Mouse (Mus musculus) hindbrain, postnatal 0 days (tissue): Measurements from ENCODE around the gene C130026I21Rik. TPM values are rescaled to one million over a fixed set of nuclear protein-coding genes. Genes with fewer than 3 reads are reported as not detected.
"Not testable (repeated sequence)": the region's sequence is repeated elsewhere in the genome, so short reads cannot be mapped to it uniquely, and the experiment has no call there.

Experiments used
- ATAC-seq: fragments of 200-750 bp; cut with Nextera tagmentation; 2 replicates; pipeline ENCODE4 v1.8.0; 2017; ENCODE audit warnings: mild to moderate bottlenecking, moderate TSS enrichment, moderate library complexity
- DNase-seq: peaks from one replicate; pipeline ENCODE4 v3.0.0-alpha.2; 2015; ENCODE audit warnings: low spot score
- H3K27ac ChIP-seq: fragments of 300-500 bp; sonication (generic); 2 replicates; pipeline ENCODE4 v1.5.1; 2014; ENCODE audit warnings: mild to moderate bottlenecking
- H3K27me3 ChIP-seq: fragments of 300-500 bp; sonication (generic); 2 replicates; pipeline ENCODE4 v1.6.1; 2014; ENCODE audit warnings: low read length, mixed read lengths; ENCODE audit not compliant: insufficient read depth
- H3K36me3 ChIP-seq: fragments of 300-500 bp; sonication (generic); 2 replicates; pipeline ENCODE4 v1.6.1; 2014; ENCODE audit warnings: low read length, mixed read lengths; ENCODE audit not compliant: insufficient read depth
- H3K4me1 ChIP-seq: fragments of 300-500 bp; sonication (generic); 2 replicates; pipeline ENCODE4 v1.6.1; 2014; ENCODE audit warnings: antibody characterized with exemption, low read length, mixed read lengths; ENCODE audit not compliant: insufficient read depth
- H3K4me2 ChIP-seq: fragments of 300-500 bp; sonication (generic); 2 replicates; pipeline ENCODE4 v1.6.1; 2014; ENCODE audit warnings: low read depth, mild to moderate bottlenecking, low read length, moderate library complexity, mixed read lengths
- H3K4me3 ChIP-seq: fragments of 300-500 bp; sonication (generic); 2 replicates; pipeline ENCODE4 v1.5.1; 2014; ENCODE audit warnings: low read length
- H3K9ac ChIP-seq: fragments of 300-500 bp; sonication (generic); replicated peaks from 2 replicates; pipeline ENCODE4 v1.6.1; 2014; ENCODE audit warnings: mild to moderate bottlenecking, low read length, moderate library complexity, mixed read lengths
- H3K9me3 ChIP-seq: fragments of 300-500 bp; sonication (generic); 2 replicates; pipeline ENCODE4 v1.6.1; 2016; ENCODE audit warnings: low read length, mixed read lengths
- WGBS: fragments of 180-500 bp; shearing (Covaris S2); extraction: QIAGEN DNeasy Blood & Tissue Kit; methylation state at CpG from one replicate; pipeline ENCODE4 v1.1.7; 2014; 5-methylcytosine and 5-hydroxymethylcytosine counted together
- polyA plus RNA-seq: library from polyadenylated mRNA; unstranded; fragments of >200 nt; fragmentation: Nextera tagmentation; extraction: Ambion mirVana; gene quantifications from 2 replicates; pipeline ENCODE4 v1.2.1, GENCODE M21; 2015
- total RNA-seq: library from RNA; depleted of rRNA; stranded (reverse); fragments of >200 nt; gene quantifications from 2 replicates; pipeline ENCODE4 v1.2.3, GENCODE M21; 2014

The C130026I21Rik gene
- total and polyA plus RNA-seq, 2 experiments from 2014 or later: 0.16 TPM; not detected in 1

DNA sequence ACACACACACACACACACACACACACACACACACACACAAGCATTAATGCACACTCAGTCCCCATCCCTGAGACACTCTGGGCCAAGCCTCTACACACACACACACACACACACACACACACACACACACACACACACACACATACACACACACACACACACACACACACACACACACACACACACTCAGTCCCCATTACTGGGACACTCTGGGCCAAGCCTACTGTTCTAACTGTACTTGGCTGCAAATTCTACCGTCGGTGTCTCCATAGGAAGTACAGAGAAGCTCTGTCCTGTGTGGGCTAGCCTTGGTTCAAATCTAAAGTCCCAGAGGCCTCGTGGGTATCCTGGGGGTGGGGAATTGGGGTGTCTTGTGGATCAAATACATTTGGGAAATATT is 159.5 kb downstream of the C130026I21Rik start:
- not testable (repeated sequence) for H3K36me3 ChIP-seq, H3K9ac ChIP-seq, H3K9me3 ChIP-seq, DNase-seq, H3K27me3 ChIP-seq, H3K27ac ChIP-seq, ATAC-seq, H3K4me2 ChIP-seq, H3K4me3 ChIP-seq, H3K4me1 ChIP-seq
- 71% methylated on average over 2 of the region's 3 CpGs for WGBS

DNA sequence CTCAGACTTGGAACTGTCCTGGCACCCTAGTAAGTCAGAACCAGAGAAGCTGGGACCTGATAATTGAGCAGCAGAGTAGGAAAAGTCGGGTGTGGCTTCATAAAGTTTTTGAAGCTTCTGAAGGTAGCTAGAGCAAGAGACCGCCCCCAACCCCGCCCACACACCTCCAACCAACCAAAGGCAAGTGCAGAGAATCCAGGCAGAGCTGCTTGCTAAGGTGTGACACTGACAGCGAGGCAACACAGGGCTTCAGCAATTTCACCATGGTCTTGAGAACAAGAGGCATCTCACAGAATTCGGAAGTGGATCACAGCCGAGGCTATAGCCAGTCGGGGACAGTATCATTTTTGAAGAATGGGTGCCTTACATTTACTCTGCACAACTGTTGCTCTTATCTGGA is 160.6 kb downstream of the C130026I21Rik start, which contains the start of gene A530032D15Rik:
Gene A530032D15Rik (minus strand): TSS at position 101 of the 400 bp plus-strand sequence.
- ATAC-seq, H3K4me1 ChIP-seq, H3K9ac ChIP-seq, H3K4me2 ChIP-seq, H3K9me3 ChIP-seq, H3K4me3 ChIP-seq, H3K36me3 ChIP-seq, H3K27me3 ChIP-seq, DNase-seq, H3K27ac ChIP-seq: not testable (repeated sequence)
- no CpG with 5 or more reads among the region's 7 CpGs for WGBS

DNA sequence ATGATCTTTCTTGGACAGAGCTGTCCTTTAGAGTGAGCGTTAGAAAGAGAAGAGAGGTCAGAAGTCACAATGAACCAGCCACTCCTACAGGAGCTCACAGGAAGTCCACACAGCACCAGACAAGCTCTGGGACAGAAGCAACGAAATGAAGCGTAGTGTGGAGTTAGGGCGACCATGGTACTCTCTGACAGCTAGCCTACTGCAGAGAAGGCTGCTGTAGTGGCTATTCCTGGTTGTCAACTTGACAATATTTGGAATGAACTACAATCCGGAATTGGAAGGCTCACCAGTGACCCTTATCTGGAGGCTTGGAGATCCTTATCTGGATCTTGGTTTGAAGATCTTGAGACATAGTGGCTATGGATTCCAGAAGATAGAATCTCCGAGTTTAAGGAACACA is 164.4 kb downstream of the C130026I21Rik start:
- H3K4me3 ChIP-seq, H3K4me2 ChIP-seq, H3K27ac ChIP-seq, DNase-seq, H3K36me3 ChIP-seq, H3K9me3 ChIP-seq, H3K27me3 ChIP-seq, H3K4me1 ChIP-seq, H3K9ac ChIP-seq, ATAC-seq: not testable (repeated sequence)
- WGBS: 76% methylated on average over 5 of the region's 6 CpGs

DNA sequence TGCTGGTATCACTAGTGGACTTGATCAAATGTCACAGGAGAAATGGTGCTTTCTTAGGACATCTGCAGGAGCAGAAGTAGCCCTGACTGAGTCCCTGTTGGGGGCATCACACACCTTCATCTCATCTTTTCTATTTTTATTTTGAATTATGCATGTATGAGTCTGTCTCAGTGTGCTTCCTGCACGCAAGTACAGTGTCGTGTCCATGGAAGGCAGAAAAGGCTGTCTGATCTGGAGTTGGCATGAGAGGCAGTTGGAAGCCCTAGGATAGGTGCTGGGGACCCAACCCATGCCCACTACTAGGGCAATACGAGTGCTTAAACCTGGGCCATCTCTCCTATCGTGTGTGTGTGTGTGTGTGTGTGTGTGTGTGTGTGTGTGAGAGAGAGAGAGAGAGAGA is 165.0 kb downstream of the C130026I21Rik start:
- not testable (repeated sequence) for H3K4me1 ChIP-seq, ATAC-seq, H3K36me3 ChIP-seq, H3K9me3 ChIP-seq, H3K27ac ChIP-seq, H3K9ac ChIP-seq, H3K27me3 ChIP-seq, H3K4me2 ChIP-seq, DNase-seq, H3K4me3 ChIP-seq
- 80% methylated on average over 4 of the region's 4 CpGs for WGBS

DNA sequence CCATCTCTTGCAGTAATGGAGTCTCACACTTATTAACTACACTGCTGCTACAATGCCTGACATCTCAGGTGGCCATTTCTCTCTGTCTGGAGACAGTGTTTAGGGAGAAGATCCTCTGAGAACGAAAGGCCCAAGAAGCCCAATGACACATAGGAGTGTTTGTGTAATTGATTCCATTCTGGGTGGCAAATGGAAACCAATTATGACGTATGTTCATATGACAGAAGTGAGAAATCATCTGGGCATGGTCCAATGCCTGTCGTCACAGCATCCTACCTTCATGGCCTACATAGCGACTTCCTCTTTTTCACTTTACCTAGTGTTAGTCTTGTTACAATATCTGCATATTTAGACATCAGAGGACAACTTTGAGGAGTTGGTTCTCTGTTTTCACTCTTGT is 168.6 kb downstream of the C130026I21Rik start:
- not testable (repeated sequence) for ATAC-seq, H3K27ac ChIP-seq, H3K4me1 ChIP-seq, H3K4me3 ChIP-seq, H3K9me3 ChIP-seq, H3K9ac ChIP-seq, H3K36me3 ChIP-seq, H3K27me3 ChIP-seq, H3K4me2 ChIP-seq, DNase-seq
- 86% methylated on average over 4 of the region's 4 CpGs for WGBS

DNA sequence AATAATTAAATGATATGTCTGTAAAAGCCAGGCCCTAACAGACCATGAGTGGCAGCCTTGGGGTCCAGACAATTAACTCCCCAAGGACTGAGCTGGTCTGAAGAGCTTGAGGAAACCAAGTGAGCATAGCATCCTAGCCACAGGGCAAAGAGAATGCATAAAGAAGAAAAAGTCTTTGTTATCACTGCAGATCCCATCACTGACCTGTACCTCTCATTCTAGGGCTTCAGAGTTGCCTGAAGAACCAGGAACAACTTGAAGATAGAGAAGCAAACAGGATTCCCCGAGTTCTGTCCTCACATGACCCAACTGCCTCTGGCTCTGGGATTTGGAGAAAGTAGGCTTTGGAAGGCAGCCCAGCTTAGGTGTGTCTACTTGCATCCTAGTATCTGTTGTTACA is 170.5 kb downstream of the C130026I21Rik start, which contains the start of gene Gm10553:
Gene Gm10553 (plus strand): TSS at position 301 of the 400 bp plus-strand sequence.
- not testable (repeated sequence) for H3K9ac ChIP-seq, H3K4me3 ChIP-seq, H3K4me1 ChIP-seq, H3K36me3 ChIP-seq, H3K27me3 ChIP-seq, H3K27ac ChIP-seq, ATAC-seq, H3K4me2 ChIP-seq, H3K9me3 ChIP-seq, DNase-seq
- whole genome bisulfite sequencing: 73% methylated on average over 1 of the region's 1 CpGs

DNA sequence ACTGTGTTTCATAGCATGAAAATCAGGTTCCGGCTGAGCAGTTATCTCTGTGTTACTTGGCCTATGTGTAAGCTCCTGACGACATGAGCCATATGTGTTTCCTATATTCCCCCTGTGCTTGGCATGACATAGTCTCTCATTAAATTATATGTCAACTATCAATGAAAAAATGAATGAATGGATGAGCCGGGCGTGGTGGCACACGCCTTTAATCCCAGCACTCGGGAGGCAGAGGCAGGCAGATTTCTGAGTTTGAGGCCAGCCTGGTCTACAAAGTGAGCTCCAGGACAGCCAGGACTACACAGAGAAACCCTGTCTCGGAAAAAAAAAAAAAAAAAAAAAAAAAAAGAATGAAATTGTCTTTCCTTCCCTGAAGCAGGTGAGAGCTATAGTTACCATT is 171.3 kb downstream of the C130026I21Rik start:
- not testable (repeated sequence) for H3K27me3 ChIP-seq, DNase-seq, H3K27ac ChIP-seq, H3K4me3 ChIP-seq, H3K4me2 ChIP-seq, ATAC-seq, H3K9ac ChIP-seq, H3K9me3 ChIP-seq, H3K36me3 ChIP-seq, H3K4me1 ChIP-seq
- 81% methylated on average over 5 of the region's 7 CpGs for WGBS

DNA sequence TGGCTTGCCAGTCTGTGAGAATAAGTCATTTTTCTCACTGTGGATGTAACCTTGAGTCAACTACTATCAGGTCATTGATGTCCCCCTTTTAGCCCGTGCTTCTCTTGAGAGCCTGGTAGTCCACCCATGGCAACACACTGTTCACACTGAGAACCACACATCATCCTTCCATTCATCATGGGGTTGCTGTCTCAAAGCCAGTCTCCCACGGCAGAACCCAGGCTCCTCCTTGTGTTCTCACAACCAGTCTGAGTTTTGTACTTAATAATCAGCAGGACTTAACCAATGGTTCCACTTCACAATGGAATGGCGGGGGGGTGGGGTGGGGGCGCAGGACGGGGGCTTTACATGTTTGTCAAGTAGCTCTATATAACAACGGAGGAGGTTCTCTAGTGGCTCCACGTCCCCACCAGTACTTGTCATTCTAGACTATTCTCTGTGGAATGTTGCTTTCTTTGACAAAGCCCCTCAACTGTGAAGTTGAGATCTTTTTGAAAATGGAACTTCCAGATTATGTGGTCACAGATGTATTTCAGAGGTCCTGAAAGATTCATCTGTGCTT is 177.3 kb downstream of the C130026I21Rik start:
- not testable (repeated sequence) for H3K9ac ChIP-seq, H3K36me3 ChIP-seq, H3K4me3 ChIP-seq, H3K9me3 ChIP-seq, DNase-seq, H3K4me1 ChIP-seq, ATAC-seq, H3K4me2 ChIP-seq, H3K27me3 ChIP-seq, H3K27ac ChIP-seq
- WGBS: 82% methylated on average over 6 of the region's 7 CpGs

DNA sequence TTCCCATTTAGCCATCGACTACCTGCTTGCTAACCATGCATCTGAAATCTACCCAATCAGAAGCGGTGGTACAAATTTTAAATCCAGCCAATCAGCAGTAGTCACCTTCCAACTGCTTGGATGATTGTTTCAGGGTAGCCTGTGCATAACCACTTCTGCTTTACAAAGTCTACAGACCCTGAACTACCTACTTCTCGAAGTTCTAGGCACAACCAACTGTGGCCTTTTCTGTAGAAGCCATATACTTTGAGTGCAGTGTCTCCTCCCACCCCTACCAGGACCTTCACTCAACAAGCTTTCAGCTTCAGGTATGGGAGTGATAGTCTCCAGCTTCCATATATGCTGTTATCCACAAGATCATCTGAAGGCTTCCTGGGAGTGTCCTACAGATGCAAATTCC is 178.2 kb downstream of the C130026I21Rik start:
- H3K27me3 ChIP-seq, H3K27ac ChIP-seq, H3K4me3 ChIP-seq, H3K9me3 ChIP-seq, H3K4me2 ChIP-seq, H3K36me3 ChIP-seq, DNase-seq, H3K9ac ChIP-seq, H3K4me1 ChIP-seq, ATAC-seq: not testable (repeated sequence)
- 39% methylated on average over 1 of the region's 3 CpGs for WGBS

DNA sequence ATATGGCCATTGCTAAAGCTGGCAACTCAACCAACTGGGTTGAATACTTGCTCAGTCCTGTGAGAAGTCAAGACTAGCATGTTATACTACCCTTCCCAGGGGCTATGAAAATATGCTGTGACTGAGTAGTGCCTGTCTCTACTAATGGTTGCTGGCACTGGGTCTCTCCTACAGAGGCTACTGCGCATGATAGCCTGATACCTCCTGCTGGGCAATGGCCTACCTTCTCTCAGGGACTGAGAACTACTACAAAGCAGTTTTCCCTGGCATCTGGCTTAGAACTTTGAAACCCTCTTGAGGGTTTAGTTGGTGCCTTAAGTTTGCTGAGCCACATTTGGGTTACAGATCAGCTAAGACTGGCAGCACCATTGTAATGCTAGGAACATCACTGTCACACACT is 184.2 kb downstream of the C130026I21Rik start:
- not testable (repeated sequence) for H3K4me3 ChIP-seq, H3K27me3 ChIP-seq, H3K9ac ChIP-seq, H3K4me1 ChIP-seq, H3K9me3 ChIP-seq, H3K27ac ChIP-seq, DNase-seq, ATAC-seq, H3K4me2 ChIP-seq, H3K36me3 ChIP-seq
- 89% methylated on average over 1 of the region's 1 CpGs for WGBS
